Mouse (Mus musculus): Measurements from ENCODE around the gene Ddx10. TPM values are rescaled to one million over a fixed set of nuclear protein-coding genes. Genes with fewer than 3 reads are reported as not detected.

Ddx10 gene
- total and polyA plus RNA-seq, 3 experiments: 1.2 to 11.4 (median 9.9) TPM

DNA sequence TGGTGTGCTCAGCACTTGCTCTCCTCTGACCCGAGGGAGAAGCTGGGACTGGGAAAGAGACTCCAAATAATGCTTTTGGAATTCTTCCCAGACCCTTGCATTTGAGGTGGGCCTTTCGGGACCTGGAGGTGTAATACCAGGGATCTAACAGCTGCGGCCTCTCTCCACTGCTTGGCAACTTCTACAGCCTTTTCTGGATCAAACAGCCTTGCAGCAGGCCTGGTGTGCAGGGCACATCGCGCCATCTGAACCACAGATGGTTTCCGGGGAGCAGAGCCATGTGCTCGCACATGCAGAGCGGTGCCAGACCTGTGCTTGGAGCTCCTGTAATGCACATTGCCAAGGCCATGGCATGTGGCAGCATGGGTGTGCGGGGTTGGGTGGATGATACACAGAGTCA is 175.8 kb downstream of the Ddx10 start:
- Histone ChIP-seq H3K4me1 (ENCODE audit: control insufficient read depth, insufficient read depth, low read length) (peaks cover 3% of the 10 kb centered on the region; the same call in 1 of the 2 replicates), H3K27me3 (ENCODE audit: control insufficient read depth, insufficient read depth, low read length) (no peaks in the 10 kb centered on the region), H3K36me3 (ENCODE audit: control insufficient read depth, insufficient read depth, low read length) (no peaks in the 10 kb centered on the region), H3K79me2 (replicated peaks; ENCODE audit: control insufficient read depth, insufficient read depth, low read length) (no peaks in the 10 kb centered on the region), H3K27ac (no peak overlapping the region; the same call in 1 of the 2 replicates), H3K9ac (ENCODE audit: low read depth, low read length) (no peak overlapping the region), H3K4me3 (no peak overlapping the region)
- intact Hi-C loops (cut with DNase I): no loop called here
- WGBS: 80% methylated on average over 9 of the region's 9 CpGs
- TF ChIP-seq POLR2A (IDR thresholded peaks at IDR 0.05; ENCODE audit: insufficient read depth, low read depth, low read length) (no peak), CTCF (IDR thresholded peaks at IDR 0.05) (no peak), EP300 (IDR thresholded peaks at IDR 0.05; ENCODE audit: insufficient read depth, low read depth, low read length) (no peak)
- DNase-seq: no peak

DNA sequence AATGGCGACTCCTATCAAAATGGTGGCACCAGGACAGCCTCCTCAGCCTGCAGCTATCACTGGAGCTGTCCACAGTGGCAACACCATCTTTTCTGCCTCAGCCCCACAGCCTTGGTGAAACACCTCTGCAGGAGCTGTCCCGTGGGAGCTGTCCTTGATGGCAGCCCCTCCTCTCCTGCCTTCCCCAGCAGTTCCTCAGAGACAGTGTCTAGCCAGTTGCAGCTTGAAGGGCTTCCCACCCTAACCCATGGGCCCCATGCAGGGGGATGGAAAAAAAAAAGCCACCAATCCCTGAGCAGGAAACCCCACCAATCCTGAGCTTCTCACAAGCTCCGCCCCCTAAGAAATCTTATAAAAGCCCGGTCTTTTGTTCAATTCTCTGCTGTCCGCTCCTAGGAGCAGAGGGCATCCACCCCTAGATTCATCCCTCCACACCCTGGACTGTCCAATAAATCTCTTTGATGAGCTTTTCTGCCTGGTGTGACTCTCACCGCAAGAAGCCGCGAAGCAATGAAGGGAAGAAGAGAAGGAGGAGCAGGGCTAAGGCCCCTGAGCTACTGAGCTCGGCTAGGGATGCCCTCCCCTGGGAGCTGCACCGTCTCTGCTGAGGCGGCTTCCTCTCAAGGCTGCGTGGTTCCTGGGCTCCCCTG is 176.9 kb downstream of the Ddx10 start:
- DNase-seq: no peak
- Histone ChIP-seq H3K9ac (ENCODE audit: low read depth, low read length) (no peak overlapping the region), H3K27ac (no peak overlapping the region; the same call in 1 of the 2 replicates), H3K4me1 (ENCODE audit: control insufficient read depth, insufficient read depth, low read length) (peaks cover 7% of the 10 kb centered on the region), H3K27me3 (ENCODE audit: control insufficient read depth, insufficient read depth, low read length) (no peaks in the 10 kb centered on the region), H3K4me3 (no peak overlapping the region), H3K36me3 (ENCODE audit: control insufficient read depth, insufficient read depth, low read length) (no peaks in the 10 kb centered on the region), H3K79me2 (replicated peaks; ENCODE audit: control insufficient read depth, insufficient read depth, low read length) (no peaks in the 10 kb centered on the region)
- TF ChIP-seq CTCF (IDR thresholded peaks at IDR 0.05) (no peak), POLR2A (IDR thresholded peaks at IDR 0.05; ENCODE audit: insufficient read depth, low read depth, low read length) (no peak), EP300 (IDR thresholded peaks at IDR 0.05; ENCODE audit: insufficient read depth, low read depth, low read length) (no peak)
- intact Hi-C loops (cut with DNase I): no loop called here
- 77% methylated on average over 12 of the region's 12 CpGs for WGBS

DNA sequence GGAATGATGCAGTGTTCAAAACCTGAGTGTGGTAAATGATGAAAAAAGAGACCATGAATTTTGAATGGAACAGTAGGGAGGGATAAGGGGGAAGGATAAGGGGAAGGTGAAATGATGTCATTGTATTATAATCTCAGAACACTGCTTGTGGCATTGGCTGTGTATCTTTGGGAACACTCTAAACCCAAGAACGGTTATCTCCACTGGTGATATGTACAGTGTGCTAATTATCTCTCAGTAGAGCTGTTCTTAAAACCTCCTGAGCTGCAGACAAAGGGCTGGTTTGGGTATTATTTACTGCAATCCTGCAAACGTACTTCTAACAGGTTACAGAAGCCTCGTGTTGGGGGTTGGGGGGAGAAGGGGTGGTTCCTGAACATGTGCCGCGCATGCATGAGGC is 179.7 kb downstream of the Ddx10 start:
- no peak for DNase-seq
- intact Hi-C loops (cut with DNase I): loop anchor here (5.0 kb wide), 1 partner anchor 231 kb away; no protein-coding TSS in a partner anchor
- Histone ChIP-seq H3K36me3 (ENCODE audit: control insufficient read depth, insufficient read depth, low read length) (peaks cover 10% of the 10 kb centered on the region), H3K9ac (ENCODE audit: low read depth, low read length) (no peak overlapping the region), H3K4me3 (no peak overlapping the region), H3K4me1 (ENCODE audit: control insufficient read depth, insufficient read depth, low read length) (peaks cover 6% of the 10 kb centered on the region), H3K79me2 (replicated peaks; ENCODE audit: control insufficient read depth, insufficient read depth, low read length) (no peaks in the 10 kb centered on the region), H3K27ac (no peak overlapping the region), H3K27me3 (ENCODE audit: control insufficient read depth, insufficient read depth, low read length) (no peaks in the 10 kb centered on the region)
- TF ChIP-seq CTCF (IDR thresholded peaks at IDR 0.05): no peak
- TF ChIP-seq EP300 (IDR thresholded peaks at IDR 0.05; ENCODE audit: insufficient read depth, low read depth, low read length): no peak
- 69% methylated on average over 5 of the region's 5 CpGs for WGBS

DNA sequence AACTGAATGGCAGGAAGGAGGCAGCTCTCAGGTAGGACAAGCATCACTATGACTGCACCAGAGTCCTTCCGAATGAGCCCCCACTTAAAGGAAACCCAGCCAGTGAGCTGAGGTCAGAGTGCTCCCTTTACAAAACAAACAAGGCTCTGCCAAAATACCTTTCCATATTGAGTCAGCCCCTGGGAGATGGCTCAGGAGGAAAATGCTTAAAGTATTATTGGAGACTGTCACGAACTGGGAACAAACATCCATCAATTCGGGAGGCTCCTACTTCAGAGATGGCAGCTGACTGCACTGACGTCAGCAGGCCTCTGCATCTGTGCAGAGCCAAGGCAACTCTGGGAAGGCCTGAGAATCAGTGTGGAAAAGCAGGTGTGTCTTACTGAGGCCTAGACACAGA is 181.4 kb downstream of the Ddx10 start:
- peak in 1 of 2 experiments; percentile 35 for DNase-seq
- intact Hi-C loops (cut with DNase I): loop anchor here (5.0 kb wide), 1 partner anchor 229 kb away; no protein-coding TSS in a partner anchor
- H3K27ac ChIP-seq: peak overlapping the region; percentile 82

DNA sequence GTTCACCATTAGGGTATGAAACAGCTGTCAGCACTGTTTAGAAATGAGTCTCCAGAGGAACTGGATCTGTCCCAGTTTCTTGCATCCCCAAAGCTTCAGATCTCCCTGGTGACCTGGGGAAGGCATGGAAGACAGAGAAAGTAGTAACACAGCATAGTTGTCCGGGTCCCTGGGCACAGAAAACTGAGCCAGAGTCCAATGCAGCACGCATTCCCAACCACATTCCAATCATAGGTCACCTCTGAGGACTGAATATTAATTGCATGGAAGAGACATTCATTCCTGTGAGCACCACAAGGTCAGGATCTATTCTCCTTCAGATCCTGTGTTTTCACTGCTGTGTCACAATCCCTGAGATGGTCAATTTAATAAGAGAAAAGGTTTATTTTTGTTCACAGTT is 182.8 kb downstream of the Ddx10 start:
- Histone ChIP-seq H3K36me3 (ENCODE audit: control insufficient read depth, insufficient read depth, low read length) (peaks cover 10% of the 10 kb centered on the region), H3K9ac (ENCODE audit: low read depth, low read length) (no peak overlapping the region), H3K4me3 (no peak overlapping the region), H3K79me2 (replicated peaks; ENCODE audit: control insufficient read depth, insufficient read depth, low read length) (no peaks in the 10 kb centered on the region), H3K4me1 (ENCODE audit: control insufficient read depth, insufficient read depth, low read length) (peaks cover 6% of the 10 kb centered on the region), H3K27me3 (ENCODE audit: control insufficient read depth, insufficient read depth, low read length) (no peaks in the 10 kb centered on the region), H3K27ac (peak overlapping the region; percentile 82)
- TF ChIP-seq CTCF (IDR thresholded peaks at IDR 0.05): no peak
- TF ChIP-seq POLR2A (IDR thresholded peaks at IDR 0.05; ENCODE audit: insufficient read depth, low read depth, low read length): no peak
- no peak for TF ChIP-seq EP300 (IDR thresholded peaks at IDR 0.05; ENCODE audit: insufficient read depth, low read depth, low read length)
- 41% methylated on average over 2 of the region's 2 CpGs for whole genome bisulfite sequencing
- intact Hi-C loops (cut with DNase I): loop anchor here (2.0 to 5.0 kb wide), 2 partner anchors 100 to 228 kb away; no protein-coding TSS in a partner anchor
- DNase-seq: no peak

More for the DNA sequence above, 181.4 kb downstream of the Ddx10 start:
- H3K36me3 ChIP-seq (ENCODE audit: control insufficient read depth, insufficient read depth, low read length): peaks cover 10% of the 10 kb centered on the region
- no peaks in the 10 kb centered on the region for H3K79me2 ChIP-seq (replicated peaks; ENCODE audit: control insufficient read depth, insufficient read depth, low read length)
- no peak overlapping the region for H3K4me3 ChIP-seq
- TF ChIP-seq POLR2A (IDR thresholded peaks at IDR 0.05; ENCODE audit: insufficient read depth, low read depth, low read length): no peak
- TF ChIP-seq CTCF (IDR thresholded peaks at IDR 0.05): no peak
- no peak for TF ChIP-seq EP300 (IDR thresholded peaks at IDR 0.05; ENCODE audit: insufficient read depth, low read depth, low read length)
- peaks cover 6% of the 10 kb centered on the region for H3K4me1 ChIP-seq (ENCODE audit: control insufficient read depth, insufficient read depth, low read length)
- WGBS: 32% methylated on average over 4 of the region's 4 CpGs
- no peaks in the 10 kb centered on the region for H3K27me3 ChIP-seq (ENCODE audit: control insufficient read depth, insufficient read depth, low read length)
- H3K9ac ChIP-seq (ENCODE audit: low read depth, low read length): no peak overlapping the region

DNA sequence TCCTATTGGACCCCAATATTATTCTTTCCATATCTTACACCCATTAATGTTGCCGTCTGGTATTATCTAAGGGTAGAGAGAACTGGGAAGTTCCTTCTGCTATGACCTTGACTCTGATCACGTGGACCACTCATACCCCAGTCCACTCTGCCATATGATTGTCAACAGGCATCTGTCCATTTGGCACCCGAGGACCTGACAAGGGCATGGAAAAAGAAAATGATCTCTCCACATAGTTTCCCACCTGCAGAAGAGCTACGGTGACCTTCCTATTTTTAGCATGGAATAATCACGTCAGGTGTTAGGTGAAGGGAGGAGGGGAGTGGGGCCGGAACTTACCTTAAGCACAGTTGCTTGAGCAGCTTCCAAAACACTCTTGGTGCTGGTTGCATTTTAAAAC is 183.3 kb downstream of the Ddx10 start:
- Histone ChIP-seq H3K36me3 (ENCODE audit: control insufficient read depth, insufficient read depth, low read length) (peaks cover 10% of the 10 kb centered on the region), H3K9ac (ENCODE audit: low read depth, low read length) (no peak overlapping the region), H3K79me2 (replicated peaks; ENCODE audit: control insufficient read depth, insufficient read depth, low read length) (no peaks in the 10 kb centered on the region), H3K27me3 (ENCODE audit: control insufficient read depth, insufficient read depth, low read length) (no peaks in the 10 kb centered on the region), H3K4me1 (ENCODE audit: control insufficient read depth, insufficient read depth, low read length) (peaks cover 6% of the 10 kb centered on the region), H3K27ac (peak overlapping the region; percentile 82), H3K4me3 (no peak overlapping the region)
- WGBS: 48% methylated on average over 6 of the region's 6 CpGs
- TF ChIP-seq CTCF (IDR thresholded peaks at IDR 0.05) (no peak), EP300 (IDR thresholded peaks at IDR 0.05; ENCODE audit: insufficient read depth, low read depth, low read length) (peak; percentile 83)
- peak in 1 of 2 experiments; percentile 76 for DNase-seq
- intact Hi-C loops (cut with DNase I): loop anchor here (2.0 kb wide), 1 partner anchor 100 kb away; no protein-coding TSS in a partner anchor
